Mouse (Mus musculus) kidney, embryonic 15.5 days (tissue): ENCODE data around the gene Gm5741. TPM values are rescaled to one million over a fixed set of nuclear protein-coding genes. Genes with fewer than 3 reads are reported as not detected.
"Not testable (repeated sequence)": the region's sequence is repeated elsewhere in the genome, so short reads cannot be mapped to it uniquely, and the experiment has no call there.

Experiments used
- ATAC-seq: fragments of 200-750 bp; cut with Nextera tagmentation; replicated peaks from 2 replicates; pipeline ENCODE4 v1.8.0; 2017; ENCODE audit warnings: moderate TSS enrichment; ENCODE audit not compliant: low FRiP score
- H3K27ac ChIP-seq: fragments of 300-500 bp; sonication (generic); 2 replicates; pipeline ENCODE4 v1.5.1; 2015; ENCODE audit warnings: mild to moderate bottlenecking, inconsistent platforms
- H3K27me3 ChIP-seq: fragments of 300-500 bp; sonication (generic); 2 replicates; pipeline ENCODE4 v1.6.1; 2015; ENCODE audit warnings: inconsistent platforms
- H3K36me3 ChIP-seq: fragments of 300-500 bp; sonication (generic); 2 replicates; pipeline ENCODE4 v1.6.1; 2015; ENCODE audit warnings: inconsistent platforms
- H3K4me1 ChIP-seq: fragments of 300-500 bp; sonication (generic); 2 replicates; pipeline ENCODE4 v1.6.1; 2015; ENCODE audit warnings: inconsistent platforms
- H3K4me2 ChIP-seq: fragments of 300-500 bp; sonication (generic); 2 replicates; pipeline ENCODE4 v1.6.1; 2015; ENCODE audit warnings: moderate library complexity, mild to moderate bottlenecking, inconsistent platforms
- H3K4me3 ChIP-seq: fragments of 300-500 bp; sonication (generic); replicated peaks from 2 replicates; pipeline ENCODE4 v1.5.1; 2015; ENCODE audit warnings: mild to moderate bottlenecking, inconsistent platforms
- H3K9ac ChIP-seq: fragments of 300-500 bp; sonication (generic); 2 replicates; pipeline ENCODE4 v1.6.1; 2015; ENCODE audit warnings: mild to moderate bottlenecking, inconsistent platforms
- H3K9me3 ChIP-seq: fragments of 300-500 bp; sonication (generic); replicated peaks from 2 replicates; pipeline ENCODE4 v1.6.1; 2016; ENCODE audit warnings: inconsistent platforms
- WGBS: fragments of 180-500 bp; shearing (Covaris S2); methylation state at CpG from one replicate; pipeline ENCODE4 v1.1.7; 2015; ENCODE audit warnings: mixed read lengths; 5-methylcytosine and 5-hydroxymethylcytosine counted together
- polyA plus RNA-seq: library from polyadenylated mRNA; unstranded; fragments of >200 nt; fragmentation: Nextera tagmentation; extraction: Ambion mirVana; gene quantifications from 2 replicates; pipeline ENCODE4 v1.2.1, GENCODE M21; 2015

The Gm5741 gene
- polyA plus RNA-seq, 1 experiment from 2014 or later = 0.82 TPM

DNA sequence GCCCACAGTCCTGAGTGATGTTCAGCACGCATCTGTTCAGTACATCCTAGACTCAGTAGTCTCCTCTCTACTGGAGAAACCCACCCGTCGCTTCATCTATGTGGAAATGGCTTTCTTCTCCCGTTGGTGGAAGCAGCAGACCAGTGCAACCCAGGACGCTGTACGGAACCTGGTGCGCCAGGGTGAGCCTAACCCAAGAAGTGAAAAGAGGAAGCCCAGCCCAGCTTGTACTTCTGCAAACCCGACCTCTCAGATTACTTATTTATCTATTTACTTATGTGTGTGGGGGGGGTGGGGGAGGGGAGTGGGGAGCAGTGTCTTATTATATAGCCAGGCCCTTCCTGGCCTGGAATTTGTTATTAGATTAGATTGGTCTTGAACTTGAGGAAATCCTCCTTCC is 16.9 kb upstream of the Gm5741 start:
- WGBS = 89% methylated on average over 8 of the region's 8 CpGs
- Histone ChIP-seq H3K4me3 (0 out of 2 replicates have a peak overlapping the region, but pooled peaks have one; percentile 69), H3K4me2 (no peak overlapping the region)

DNA sequence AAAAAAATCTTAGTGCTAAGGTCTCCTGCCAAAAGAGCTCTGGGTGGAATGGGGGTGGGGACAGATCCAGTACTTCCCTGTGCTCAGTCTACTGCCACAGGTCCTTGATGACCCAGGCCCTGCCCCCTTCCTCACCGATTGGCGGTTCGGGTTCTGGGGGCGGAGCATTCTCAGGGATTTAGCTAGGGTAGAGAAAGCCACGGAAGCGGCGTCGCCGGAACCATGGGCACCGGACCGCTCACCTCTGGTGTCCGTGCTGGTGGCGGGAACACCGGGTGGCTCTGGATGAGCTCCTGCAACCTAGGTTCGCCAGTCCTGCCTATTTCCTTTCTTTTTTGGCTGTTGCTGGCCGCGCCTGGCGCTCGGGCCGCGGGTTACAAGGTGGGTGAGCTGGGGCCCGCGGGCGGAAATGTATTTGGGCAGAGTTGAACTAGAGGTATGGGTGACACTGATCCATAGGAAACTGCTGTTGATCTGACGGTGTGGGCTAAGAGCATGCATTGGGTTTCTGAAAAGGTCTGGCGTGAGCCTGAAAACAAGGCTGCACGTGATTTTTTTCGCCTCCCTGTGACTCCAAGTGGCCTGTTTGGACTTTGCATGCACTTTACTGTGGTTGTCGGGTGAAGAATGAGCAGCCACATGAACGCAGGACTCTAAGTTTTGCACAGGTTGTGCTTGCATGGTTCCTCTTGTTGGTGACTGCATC is 15.5 kb upstream of the Gm5741 start, which contains the start of gene Man2b1:
Man2b1 (plus strand) TSS at position 163 of the 706 bp plus-strand sequence.
- under 1% methylated on average over 30 of the region's 30 CpGs for WGBS
- peak within 1 kb of the TSS; percentile 54 for H3K27ac ChIP-seq
- ATAC-seq = peak; percentile 87

More for the DNA sequence above, 16.9 kb upstream of the Gm5741 start:
- Histone ChIP-seq H3K27me3 (no peaks in the 10 kb centered on the region), H3K9ac (no peak overlapping the region), H3K9me3 (no peaks in the 10 kb centered on the region), H3K36me3 (peaks cover 43% of the 10 kb centered on the region), H3K4me1 (peaks cover 36% of the 10 kb centered on the region), H3K27ac (no peak overlapping the region)
- ATAC-seq = no peak

DNA sequence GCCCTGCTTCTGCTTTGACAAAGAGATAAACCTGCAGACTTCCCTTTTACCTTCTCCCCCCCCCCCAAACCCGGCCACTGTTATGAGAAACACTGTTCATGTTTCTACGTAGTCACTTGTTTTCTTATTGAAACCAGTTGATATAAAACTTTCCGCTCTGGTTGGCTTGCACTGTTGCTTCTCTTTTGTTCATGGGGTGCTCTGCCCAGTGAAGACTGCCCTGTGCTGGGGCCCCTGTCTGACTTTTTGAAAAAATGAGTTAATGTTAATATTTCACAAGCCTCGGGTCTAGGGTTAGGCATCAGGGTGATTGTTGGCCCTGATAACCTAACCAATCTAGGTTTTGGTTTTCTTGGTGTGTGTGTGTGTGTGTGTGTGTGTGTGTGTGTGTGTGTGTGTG is 14.4 kb upstream of the Gm5741 start:
- H3K9ac ChIP-seq, ATAC-seq, H3K27ac ChIP-seq, H3K4me2 ChIP-seq, H3K27me3 ChIP-seq, H3K4me3 ChIP-seq, H3K9me3 ChIP-seq: not testable (repeated sequence)
- peaks cover 36% of the 10 kb centered on the region for H3K36me3 ChIP-seq
- 83% methylated on average over 4 of the region's 4 CpGs for WGBS
- peaks cover 39% of the 10 kb centered on the region for H3K4me1 ChIP-seq

More for the DNA sequence above, 15.5 kb upstream of the Gm5741 start, which contains the start of gene Man2b1:
- no peaks in the 10 kb centered on the region for H3K27me3 ChIP-seq
- peaks cover 39% of the 10 kb centered on the region for H3K4me1 ChIP-seq
- H3K36me3 ChIP-seq = peaks cover 38% of the 10 kb centered on the region
- no peaks in the 10 kb centered on the region for H3K9me3 ChIP-seq
- H3K4me3 ChIP-seq = peak within 1 kb of the TSS; percentile 69
- peak within 1 kb of the TSS; percentile 65 for H3K9ac ChIP-seq
- peak within 1 kb of the TSS; percentile 89 for H3K4me2 ChIP-seq

DNA sequence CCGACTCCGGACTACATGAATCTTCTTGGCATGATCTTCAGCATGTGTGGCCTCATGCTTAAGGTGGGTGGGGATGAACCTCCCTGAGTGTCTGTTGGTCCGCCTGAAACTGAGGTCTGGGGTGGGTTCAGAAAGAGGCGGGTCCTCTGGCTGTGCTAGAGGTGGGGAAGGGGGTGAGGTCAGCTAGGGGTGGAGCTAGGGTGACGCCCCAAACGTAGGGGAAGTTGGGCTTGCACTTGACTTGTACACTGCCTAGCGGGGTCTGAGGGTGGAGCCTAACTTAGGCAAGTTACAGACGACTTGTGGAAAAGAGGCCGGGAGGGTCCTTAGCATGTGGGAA is 13.4 kb upstream of the Gm5741 start, which contains the start of gene Wdr83:
Wdr83 (minus strand) TSS at position 91 of the 340 bp plus-strand sequence.
- peak within 1 kb of the TSS; percentile 83 for H3K4me3 ChIP-seq
- peak; percentile 77 for ATAC-seq
- no peaks in the 10 kb centered on the region for H3K9me3 ChIP-seq
- H3K36me3 ChIP-seq = peaks cover 36% of the 10 kb centered on the region
- under 1% methylated on average over 9 of the region's 9 CpGs for WGBS
- peak within 1 kb of the TSS; percentile 79 for H3K9ac ChIP-seq
- no peaks in the 10 kb centered on the region for H3K27me3 ChIP-seq
- peak within 1 kb of the TSS; percentile 90 for H3K27ac ChIP-seq
- peaks cover 39% of the 10 kb centered on the region for H3K4me1 ChIP-seq
- H3K4me2 ChIP-seq = peak within 1 kb of the TSS; percentile 75

DNA sequence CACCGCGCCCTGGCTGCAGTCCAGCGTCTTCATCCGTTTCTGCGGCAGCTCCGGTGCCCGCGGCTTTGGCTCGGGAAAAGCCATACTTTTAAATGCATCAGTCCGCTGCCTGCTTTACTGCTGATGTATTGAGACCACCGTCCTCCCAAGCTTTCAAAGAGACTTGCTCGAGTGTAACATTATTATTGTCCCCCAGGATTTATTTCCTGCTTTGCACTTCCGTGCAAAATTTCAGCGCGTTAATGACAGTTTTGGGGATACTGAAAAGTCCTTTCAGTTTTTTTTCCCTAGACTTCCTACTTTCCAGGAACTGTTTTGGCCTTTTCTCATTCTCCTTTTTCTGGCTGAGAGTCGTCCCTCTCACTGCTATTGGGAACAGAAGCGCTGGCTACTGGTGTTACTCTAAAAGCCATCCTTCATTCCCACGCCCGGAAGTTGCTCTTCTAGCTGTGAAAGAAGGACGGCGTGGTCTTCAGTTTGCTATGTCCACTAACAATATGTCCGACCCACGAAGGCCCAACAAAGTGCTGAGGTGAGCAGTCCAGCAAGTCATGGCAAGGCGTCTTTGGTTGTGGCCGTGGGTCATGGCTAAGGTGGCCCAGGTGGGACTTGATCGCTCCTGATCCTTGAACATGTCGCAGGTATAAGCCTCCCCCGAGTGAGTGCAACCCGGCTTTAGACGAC is 12.9 kb upstream of the Gm5741 start, which contains the start of gene Wdr83os:
Wdr83os (plus strand) TSS at position 209 of the 684 bp plus-strand sequence.
- Histone ChIP-seq H3K9ac (peak within 1 kb of the TSS; percentile 79), H3K4me1 (peaks cover 39% of the 10 kb centered on the region), H3K27me3 (no peaks in the 10 kb centered on the region), H3K27ac (peak within 1 kb of the TSS; percentile 90), H3K4me3 (peak within 1 kb of the TSS; percentile 83), H3K4me2 (peak within 1 kb of the TSS; percentile 75), H3K36me3 (peaks cover 37% of the 10 kb centered on the region), H3K9me3 (no peaks in the 10 kb centered on the region)
- whole genome bisulfite sequencing = under 1% methylated on average over 30 of the region's 30 CpGs
- ATAC-seq = peak; percentile 2; the same call in 1 of the 2 replicates

DNA sequence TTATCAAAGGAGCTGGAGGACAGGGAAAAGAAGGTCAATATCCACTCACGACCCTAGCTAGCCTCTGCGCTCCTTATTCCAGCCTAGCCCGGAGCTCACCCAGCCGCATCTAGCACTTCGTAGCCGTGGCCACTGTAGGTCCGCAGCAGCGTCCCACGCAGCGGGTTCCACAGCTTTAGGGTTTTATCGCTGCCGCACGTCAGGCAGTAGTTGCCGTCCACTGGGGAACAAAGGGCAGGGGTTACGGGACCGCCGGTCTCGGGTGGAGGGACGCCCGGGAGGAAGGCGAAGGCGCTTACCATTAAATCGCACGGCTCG is 12.4 kb upstream of the Gm5741 start:
- H3K36me3 ChIP-seq = peaks cover 37% of the 10 kb centered on the region
- H3K4me3 ChIP-seq = peak overlapping the region; percentile 83
- no peaks in the 10 kb centered on the region for H3K9me3 ChIP-seq
- under 1% methylated on average over 25 of the region's 25 CpGs for WGBS
- peaks cover 39% of the 10 kb centered on the region for H3K4me1 ChIP-seq
- no peaks in the 10 kb centered on the region for H3K27me3 ChIP-seq
- ATAC-seq = no peak
- H3K9ac ChIP-seq = peak overlapping the region; percentile 79
- H3K4me2 ChIP-seq = peak overlapping the region; percentile 75
- peak overlapping the region; percentile 90 for H3K27ac ChIP-seq

DNA sequence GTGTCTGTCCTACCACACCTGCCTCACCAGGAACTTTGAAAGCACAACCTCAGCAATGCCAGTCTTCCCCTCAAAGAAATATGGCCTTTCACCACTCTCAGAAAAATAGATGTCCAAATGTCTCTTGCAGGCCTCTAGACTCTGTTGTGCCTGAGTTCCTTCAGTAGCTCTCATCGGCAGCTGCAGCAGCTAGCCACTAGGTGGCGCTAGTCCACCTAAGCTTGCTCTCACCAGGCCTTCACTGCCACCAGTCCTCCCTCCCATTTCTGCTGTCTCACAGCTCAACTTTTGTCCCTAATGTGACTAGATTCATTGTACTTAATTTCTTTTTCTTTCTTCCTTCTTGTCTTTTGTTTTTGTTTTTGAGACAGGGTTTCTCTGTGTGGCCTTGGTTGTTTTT is 9.2 kb upstream of the Gm5741 start:
- H3K4me2 ChIP-seq = no peak overlapping the region
- H3K27ac ChIP-seq = no peak overlapping the region
- H3K9me3 ChIP-seq = no peaks in the 10 kb centered on the region
- 0% methylated on average over 2 of the region's 2 CpGs for WGBS
- peaks cover 56% of the 10 kb centered on the region for H3K36me3 ChIP-seq
- no peak for ATAC-seq
- peaks cover 32% of the 10 kb centered on the region for H3K4me1 ChIP-seq
- H3K27me3 ChIP-seq = no peaks in the 10 kb centered on the region
- H3K9ac ChIP-seq = no peak overlapping the region
- H3K4me3 ChIP-seq = no peak overlapping the region

DNA sequence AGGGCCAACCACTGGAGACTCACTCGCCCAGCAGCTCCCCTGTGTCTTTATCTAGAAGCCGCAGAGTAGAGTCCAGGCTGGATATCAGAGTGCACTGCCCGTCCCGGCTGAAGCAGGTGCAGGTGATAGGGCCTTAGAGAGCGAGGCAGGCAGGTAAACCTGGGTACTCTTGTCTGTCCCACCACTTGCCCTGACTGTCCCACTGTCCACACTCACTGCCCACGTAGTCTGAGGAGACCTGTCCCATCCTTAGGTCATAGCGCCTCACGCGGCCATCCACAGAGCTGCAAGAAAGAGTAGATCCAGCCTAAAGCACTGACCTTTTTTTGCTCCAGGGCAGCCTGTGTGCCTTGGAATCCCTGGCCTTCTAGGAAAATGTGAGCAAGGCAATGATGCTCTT is 8.2 kb upstream of the Gm5741 start:
- Histone ChIP-seq H3K4me2 (no peak overlapping the region), H3K9me3 (no peaks in the 10 kb centered on the region), H3K9ac (no peak overlapping the region), H3K36me3 (peaks cover 56% of the 10 kb centered on the region), H3K4me1 (peaks cover 25% of the 10 kb centered on the region), H3K27me3 (no peaks in the 10 kb centered on the region), H3K4me3 (no peak overlapping the region), H3K27ac (no peak overlapping the region)
- ATAC-seq = no peak
- 82% methylated on average over 9 of the region's 9 CpGs for WGBS

DNA sequence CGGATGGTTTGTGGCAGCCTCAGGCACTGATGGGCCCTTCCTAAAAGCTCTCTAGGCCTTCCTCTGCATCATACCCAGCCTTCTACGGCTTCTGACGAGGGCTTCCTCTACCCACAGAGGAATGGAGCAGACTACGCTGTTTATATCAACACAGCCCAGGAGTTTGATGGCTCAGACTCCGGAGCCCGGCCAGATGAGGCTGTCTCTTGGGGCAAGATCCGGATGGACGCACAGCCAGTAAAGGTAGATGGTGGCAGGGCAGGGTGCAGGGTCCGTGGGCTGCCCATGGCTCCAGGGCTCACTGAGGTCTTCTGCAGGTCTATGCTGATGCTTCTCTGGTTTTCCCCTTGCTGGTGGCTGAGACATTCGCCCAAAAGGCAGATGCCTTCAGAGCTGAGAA is 6.8 kb upstream of the Gm5741 start:
- H3K9ac ChIP-seq = no peak overlapping the region
- peaks cover 56% of the 10 kb centered on the region for H3K36me3 ChIP-seq
- H3K4me1 ChIP-seq = peaks cover 25% of the 10 kb centered on the region
- no peak overlapping the region for H3K4me2 ChIP-seq
- ATAC-seq = no peak
- H3K27ac ChIP-seq = no peak overlapping the region
- no peaks in the 10 kb centered on the region for H3K27me3 ChIP-seq
- no peaks in the 10 kb centered on the region for H3K9me3 ChIP-seq
- WGBS = 86% methylated on average over 10 of the region's 10 CpGs
- no peak overlapping the region for H3K4me3 ChIP-seq

DNA sequence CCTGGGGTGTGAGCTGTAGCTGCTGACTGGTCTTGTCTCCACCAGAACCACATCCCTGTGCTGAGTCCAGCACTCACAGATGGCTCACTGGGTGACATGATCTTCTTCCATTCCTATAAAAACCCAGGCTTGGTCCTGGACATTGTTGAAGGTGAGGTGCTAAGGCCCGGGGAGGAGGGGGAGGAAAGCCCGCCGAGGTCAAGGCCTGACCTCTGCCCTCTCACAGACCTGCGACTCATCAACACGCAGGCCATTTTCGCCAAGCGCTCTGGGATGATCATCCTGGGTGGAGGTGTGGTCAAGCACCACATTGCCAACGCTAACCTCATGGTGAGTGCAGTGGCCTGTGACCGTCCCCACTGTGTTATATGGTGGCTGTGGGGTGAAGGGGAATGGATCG is 6.4 kb upstream of the Gm5741 start:
- Histone ChIP-seq H3K27me3 (no peaks in the 10 kb centered on the region), H3K4me2 (no peak overlapping the region), H3K27ac (no peak overlapping the region), H3K4me3 (no peak overlapping the region), H3K9me3 (no peaks in the 10 kb centered on the region), H3K4me1 (peaks cover 21% of the 10 kb centered on the region), H3K36me3 (peaks cover 56% of the 10 kb centered on the region), H3K9ac (no peak overlapping the region)
- WGBS = 75% methylated on average over 10 of the region's 10 CpGs
- no peak for ATAC-seq

DNA sequence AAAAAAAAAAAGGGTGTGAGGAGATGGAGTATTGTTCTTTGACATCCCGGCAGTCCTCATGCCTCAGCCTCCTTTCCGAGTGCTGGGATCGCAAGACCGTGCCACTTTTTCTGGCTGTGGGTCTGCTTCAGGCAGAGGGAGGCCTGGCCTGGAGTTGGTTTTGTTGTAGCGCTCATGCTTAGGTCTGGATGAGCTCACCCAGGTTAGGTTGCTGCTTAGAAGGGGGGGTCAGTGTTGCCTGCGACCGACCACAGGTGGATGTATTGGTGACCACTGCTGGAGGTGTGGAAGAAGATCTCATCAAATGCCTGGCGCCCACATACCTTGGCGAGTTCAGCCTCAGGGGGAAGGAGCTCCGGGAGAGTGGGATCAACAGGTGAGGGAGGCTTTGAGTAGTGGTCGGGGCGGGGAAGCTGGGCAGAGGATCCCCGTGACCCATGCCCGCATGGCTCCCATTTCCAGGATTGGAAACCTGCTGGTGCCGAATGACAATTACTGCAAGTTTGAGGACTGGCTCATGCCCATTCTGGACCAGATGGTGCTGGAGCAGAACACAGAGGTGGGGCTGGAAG is 5.3 kb upstream of the Gm5741 start:
- peaks cover 21% of the 10 kb centered on the region for H3K4me1 ChIP-seq
- H3K36me3 ChIP-seq = peaks cover 47% of the 10 kb centered on the region
- no peak overlapping the region for H3K27ac ChIP-seq
- no peaks in the 10 kb centered on the region for H3K9me3 ChIP-seq
- ATAC-seq = no peak
- H3K9ac ChIP-seq = no peak overlapping the region
- H3K4me2 ChIP-seq = peak overlapping the region; percentile 78
- WGBS = 92% methylated on average over 15 of the region's 15 CpGs
- H3K27me3 ChIP-seq = no peaks in the 10 kb centered on the region
- H3K4me3 ChIP-seq = peak overlapping the region; percentile 89

DNA sequence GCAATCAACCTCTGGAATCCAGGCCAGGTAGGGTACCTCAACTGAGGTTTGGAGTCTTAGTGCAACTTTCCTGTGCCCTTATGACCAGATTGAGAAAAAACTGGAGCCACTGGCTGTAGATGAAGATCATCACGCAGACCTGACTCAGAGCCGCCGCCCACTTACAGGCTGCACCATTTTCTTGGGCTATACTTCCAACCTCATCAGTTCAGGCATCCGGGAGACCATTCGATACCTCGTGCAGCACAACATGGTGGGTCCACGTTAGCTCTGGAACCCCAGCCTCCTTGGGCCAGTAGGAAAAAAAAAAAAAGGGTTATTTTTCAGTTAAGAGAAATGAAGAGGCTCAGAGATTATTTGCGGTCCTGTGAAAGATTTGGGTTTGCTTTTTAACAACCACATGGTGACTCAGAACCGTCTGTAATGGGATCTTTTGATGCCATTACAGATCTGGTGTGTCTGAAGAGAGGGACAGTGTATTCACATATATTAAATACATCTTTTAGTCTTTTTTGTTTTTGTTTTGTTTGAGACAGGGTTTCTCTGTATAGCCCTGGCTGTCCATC is 4.7 kb upstream of the Gm5741 start:
- Histone ChIP-seq H3K9ac (peak overlapping the region; percentile 87), H3K27ac (peak overlapping the region; percentile 99), H3K9me3 (no peaks in the 10 kb centered on the region), H3K36me3 (peaks cover 45% of the 10 kb centered on the region), H3K4me2 (peak overlapping the region; percentile 78), H3K27me3 (no peaks in the 10 kb centered on the region), H3K4me1 (peaks cover 21% of the 10 kb centered on the region), H3K4me3 (peak overlapping the region; percentile 89)
- WGBS = 30% methylated on average over 9 of the region's 9 CpGs
- ATAC-seq = no peak; the same call in 1 of the 2 replicates
